Mouse (Mus musculus) right cerebral cortex, postnatal 10 days (tissue): ENCODE data around the gene Plcb4.
"Not testable (repeated sequence)": the region's sequence is repeated elsewhere in the genome, so short reads cannot be mapped to it uniquely, and the experiment has no call there.

ENCODE experiments used
- DNase-seq, 2 experiments: peaks; one replicate each; pipeline ENCODE4 v3.0.0; 2021; ENCODE audit warnings: low spot score in 2 of 2

Plcb4 gene

GRCm38 (mm10) chr2:135955796-135956195 is 297.0 kb downstream of the Plcb4 start:
- DNase-seq = no peak

- DNase-seq = peak; percentile 59 to 82
These were observed 298.9 kb downstream of the Plcb4 start for GRCm38 (mm10) chr2:135957689-135958088.

GRCm38 (mm10) chr2:135958453-135958852 is 299.6 kb downstream of the Plcb4 start:
- peak in 1 of 2 experiments; percentile 59 for DNase-seq

GRCm38 (mm10) chr2:135963089-135963488 is 304.3 kb downstream of the Plcb4 start:
- DNase-seq = no peak

GRCm38 (mm10) chr2:135966871-135967557 is 308.2 kb downstream of the Plcb4 start:
- DNase-seq = peak; percentile 53 to 76

- DNase-seq = no peak
These were observed 309.3 kb downstream of the Plcb4 start for GRCm38 (mm10) chr2:135968159-135968558.

GRCm38 (mm10) chr2:135970902-135971301 is 312.1 kb downstream of the Plcb4 start:
- no peak for DNase-seq

GRCm38 (mm10) chr2:135975978-135976377 is 317.2 kb downstream of the Plcb4 start:
- DNase-seq = no peak

GRCm38 (mm10) chr2:135978790-135979189 is 320.0 kb downstream of the Plcb4 start:
- DNase-seq = no peak

- DNase-seq = no peak
These were observed 321.6 kb downstream of the Plcb4 start for GRCm38 (mm10) chr2:135980428-135980827.

- DNase-seq = no peak
These were observed 325.2 kb downstream of the Plcb4 start for GRCm38 (mm10) chr2:135983972-135984371.

GRCm38 (mm10) chr2:135985536-135986265 is 326.9 kb downstream of the Plcb4 start:
- no peak for DNase-seq

GRCm38 (mm10) chr2:135988475-135988874 is 329.7 kb downstream of the Plcb4 start:
- not testable (repeated sequence) for DNase-seq

GRCm38 (mm10) chr2:135990686-135991085 is 331.9 kb downstream of the Plcb4 start:
- not testable (repeated sequence) for DNase-seq

- DNase-seq = no peak
These were observed 334.5 kb downstream of the Plcb4 start for GRCm38 (mm10) chr2:135993314-135993713.

GRCm38 (mm10) chr2:135995196-135995595 is 336.4 kb downstream of the Plcb4 start:
- no peak for DNase-seq

GRCm38 (mm10) chr2:135996936-135997335 is 338.1 kb downstream of the Plcb4 start:
- DNase-seq = no peak

GRCm38 (mm10) chr2:135997361-135998150 is 338.7 kb downstream of the Plcb4 start:
- DNase-seq = no peak

- no peak for DNase-seq
These were observed 340.1 kb downstream of the Plcb4 start for GRCm38 (mm10) chr2:135998886-135999285.

GRCm38 (mm10) chr2:135999361-135999760 is 340.6 kb downstream of the Plcb4 start:
- no peak for DNase-seq

- no peak for DNase-seq
These were observed 342.1 kb downstream of the Plcb4 start for GRCm38 (mm10) chr2:136000933-136001332.

- DNase-seq = no peak
These were observed 343.3 kb downstream of the Plcb4 start for GRCm38 (mm10) chr2:136002118-136002517.
